Mouse (Mus musculus) stomach, postnatal 0 days (tissue): ENCODE results near the gene Lamc3. TPM values are rescaled to one million over a fixed set of nuclear protein-coding genes. Genes with fewer than 3 reads are reported as not detected.

Source experiments
- ATAC-seq: fragments of 200-750 bp; cut with Nextera tagmentation; 2 replicates; pipeline ENCODE4 v1.8.0; 2017; ENCODE audit not compliant: low FRiP score, low TSS enrichment
- DNase-seq: peaks from one replicate; pipeline ENCODE4 v3.0.0-alpha.2; 2016; ENCODE audit warnings: low spot score
- H3K27ac ChIP-seq: fragments of 300-500 bp; sonication (generic); replicated peaks from 2 replicates; pipeline ENCODE4 v1.5.1; 2014; ENCODE audit warnings: mild to moderate bottlenecking, control low read depth
- H3K27me3 ChIP-seq: fragments of 300-500 bp; sonication (generic); 2 replicates; pipeline ENCODE4 v1.6.1; 2014; ENCODE audit warnings: low read length; ENCODE audit not compliant: control insufficient read depth, insufficient read depth
- H3K36me3 ChIP-seq: fragments of 300-500 bp; sonication (generic); 2 replicates; pipeline ENCODE4 v1.6.1; 2014; ENCODE audit warnings: low read length, mixed read lengths; ENCODE audit not compliant: control insufficient read depth, insufficient read depth
- H3K4me1 ChIP-seq: fragments of 300-500 bp; sonication (generic); replicated peaks from 2 replicates; pipeline ENCODE4 v1.6.1; 2014; ENCODE audit warnings: antibody characterized with exemption; ENCODE audit not compliant: control insufficient read depth, insufficient read depth
- H3K4me2 ChIP-seq: fragments of 300-500 bp; sonication (generic); replicated peaks from 2 replicates; pipeline ENCODE4 v1.6.1; 2014; ENCODE audit warnings: low read depth, mild to moderate bottlenecking, control low read depth, moderate library complexity
- H3K4me3 ChIP-seq: fragments of 300-500 bp; sonication (generic); 2 replicates; pipeline ENCODE4 v1.5.1; 2014; ENCODE audit warnings: low read depth, low read length, control low read depth
- H3K9ac ChIP-seq: fragments of 300-500 bp; sonication (generic); 2 replicates; pipeline ENCODE4 v1.6.1; 2014; ENCODE audit warnings: mild to moderate bottlenecking, low read length, control low read depth, mixed read lengths
- H3K9me3 ChIP-seq: fragments of 300-500 bp; sonication (generic); 2 replicates; pipeline ENCODE4 v1.6.1; 2016; ENCODE audit warnings: low read length; ENCODE audit not compliant: control insufficient read depth
- CTCF ChIP-seq: IDR thresholded peaks from 2 replicates; pipeline ENCODE4 v1.5.1; 2016; ENCODE audit warnings: antibody characterized with exemption, low read depth, mild to moderate bottlenecking, moderate library complexity
- EP300 ChIP-seq: optimal IDR thresholded peaks from 2 replicates; pipeline ENCODE3; 2016; ENCODE audit warnings: antibody characterized with exemption
- WGBS: fragments of 180-500 bp; shearing (Covaris S2); extraction: QIAGEN DNeasy Blood & Tissue Kit; methylation state at CpG from one replicate; pipeline ENCODE4 v1.1.7; 2014; 5-methylcytosine and 5-hydroxymethylcytosine counted together
- polyA plus RNA-seq: library from polyadenylated mRNA; unstranded; fragments of >200 nt; fragmentation: Nextera tagmentation; extraction: Ambion mirVana; gene quantifications from 2 replicates; pipeline ENCODE4 v1.2.1, GENCODE M21; 2015

The Lamc3 gene
- polyA plus RNA-seq, 1 experiment from 2014 or later = 0.79 TPM

GRCm38 (mm10) chr2:31994896-31995295, 107.8 kb downstream of the Lamc3 start:
- Histone ChIP-seq H3K9me3 (no peaks in the 10 kb centered on the region), H3K27me3 (no peaks in the 10 kb centered on the region), H3K4me3 (no peak overlapping the region), H3K27ac (no peak overlapping the region), H3K9ac (no peak overlapping the region), H3K4me1 (no peaks in the 10 kb centered on the region), H3K36me3 (peaks cover 39% of the 10 kb centered on the region), H3K4me2 (no peak overlapping the region)
- WGBS = 90% methylated on average over 9 of the region's 9 CpGs
- no peak for ATAC-seq
- DNase-seq = no peak
- TF ChIP-seq CTCF (no peak), EP300 (no peak)

GRCm38 (mm10) chr2:31996060-31996459, 109.0 kb downstream of the Lamc3 start:
- no peak overlapping the region for H3K4me3 ChIP-seq
- no peak overlapping the region for H3K27ac ChIP-seq
- WGBS = 93% methylated on average over 13 of the region's 13 CpGs
- no peak overlapping the region for H3K9ac ChIP-seq
- no peak for TF ChIP-seq EP300
- TF ChIP-seq CTCF = no peak
- H3K9me3 ChIP-seq = no peaks in the 10 kb centered on the region
- H3K4me1 ChIP-seq = no peaks in the 10 kb centered on the region
- no peak overlapping the region for H3K4me2 ChIP-seq
- peaks cover 34% of the 10 kb centered on the region for H3K36me3 ChIP-seq
- DNase-seq = no peak
- H3K27me3 ChIP-seq = no peaks in the 10 kb centered on the region
- ATAC-seq = no peak

Other genes starting within 250 kb of the Lamc3 start
- gene Prdm12, start 247.3 kb upstream of the Lamc3 start, polyA plus RNA-seq = not detected in 2 replicates
- 22.2 and 23.4 TPM in 2 replicates for gene Exosc2, start 216.6 kb upstream of the Lamc3 start, polyA plus RNA-seq
- 11.1 and 11.5 TPM in 2 replicates for gene Abl1, start 198.9 kb upstream of the Lamc3 start, polyA plus RNA-seq
- 0.08 and 0.10 TPM in 2 replicates for gene Qrfp, start 76.7 kb upstream of the Lamc3 start, polyA plus RNA-seq
- gene Fibcd1, start 41.3 kb upstream of the Lamc3 start, polyA plus RNA-seq = 0.08 and 0.17 TPM in 2 replicates
- 47.7 and 49.5 TPM in 2 replicates for gene Aif1l, start 62.8 kb downstream of the Lamc3 start, polyA plus RNA-seq
- 29.4 and 33.6 TPM in 2 replicates for gene Nup214, start 87.1 kb downstream of the Lamc3 start, polyA plus RNA-seq
- gene Fam78a, start 197.6 kb downstream of the Lamc3 start, polyA plus RNA-seq = 0.46 and 0.67 TPM in 2 replicates
- gene Plpp7, start 208.2 kb downstream of the Lamc3 start, polyA plus RNA-seq = 2.6 and 2.8 TPM in 2 replicates